24 mouse cellular contexts compared by ENCODE assay signal in the genomic region with DNA sequence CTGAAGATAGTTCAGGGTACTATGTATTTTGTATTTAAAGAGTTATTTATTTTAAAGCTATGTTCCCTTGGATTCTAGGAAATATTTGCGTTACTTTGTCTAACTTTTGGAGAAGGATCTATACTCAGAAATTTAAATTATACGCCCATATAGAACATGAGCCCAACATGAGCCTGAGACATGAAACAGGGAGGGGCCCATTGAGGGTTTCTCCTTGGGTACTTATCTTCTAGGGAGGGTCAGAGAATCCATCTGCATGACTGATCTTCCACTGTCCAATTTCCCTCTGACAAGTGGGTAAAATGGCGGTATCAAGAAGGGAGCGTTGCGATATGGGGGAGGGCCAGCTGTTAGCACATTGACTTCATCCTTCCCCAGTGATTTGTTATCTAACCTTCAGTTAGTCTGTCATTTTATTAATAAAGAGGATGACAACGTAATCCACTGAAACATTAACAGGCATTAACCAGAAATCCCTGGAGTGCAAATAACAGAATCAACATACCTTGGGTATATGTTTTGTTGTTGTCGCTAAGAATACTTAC.
"Had no signal": no experiment of that assay in that cellular context is flagged by ENCODE, and none has a peak within 500 bp of the region (broad histone marks: within the 10 kb centered on the region; RNA-seq: fewer than 3 reads in every experiment).

No protein-coding gene starts in this region.

- H3K27me3 ChIP-seq: heart, embryonic 13.5 days; heart, embryonic 15.5 days; hindbrain, embryonic 13.5 days; hindbrain, embryonic 15.5 days; kidney, embryonic 15.5 days; limb, embryonic 12.5 days had no signal

- ATAC-seq: forebrain, postnatal 0 days; hindbrain, postnatal 0 days; intestine, embryonic 16.5 days had no signal

- H3K27ac ChIP-seq: heart, embryonic 13.5 days; heart, embryonic 15.5 days; hindbrain, embryonic 13.5 days; hindbrain, embryonic 15.5 days; hindbrain, postnatal 0 days; kidney, embryonic 15.5 days; kidney, postnatal 0 days; left cerebral cortex, adult 2 months; limb, embryonic 10.5 days; limb, embryonic 12.5 days had no signal

- H3K4me3 ChIP-seq: heart, embryonic 13.5 days; heart, embryonic 15.5 days; hindbrain, embryonic 13.5 days; hindbrain, embryonic 15.5 days; kidney, embryonic 15.5 days; left cerebral cortex, adult 2 months; limb, embryonic 10.5 days; limb, embryonic 12.5 days had no signal

- H3K4me2 ChIP-seq: heart, embryonic 11.5 days; heart, embryonic 13.5 days; heart, embryonic 15.5 days; hindbrain, embryonic 13.5 days; hindbrain, embryonic 15.5 days; kidney, embryonic 15.5 days; limb, embryonic 12.5 days had no signal

- H3K4me1 ChIP-seq: heart, embryonic 15.5 days; hindbrain, embryonic 13.5 days; hindbrain, embryonic 15.5 days; kidney, embryonic 15.5 days; limb, embryonic 10.5 days; limb, embryonic 12.5 days had no signal

- H3K9ac ChIP-seq: forebrain, postnatal 0 days; heart, embryonic 13.5 days; heart, embryonic 15.5 days; hindbrain, embryonic 13.5 days; hindbrain, embryonic 15.5 days; kidney, embryonic 15.5 days; limb, embryonic 12.5 days had no signal

- DNase-seq: forebrain, postnatal 0 days; gastrocnemius, postnatal 10 days; gastrocnemius, postnatal 36 days; heart, postnatal 14 days; heart, postnatal 36 days; kidney, adult 11 months; kidney, adult 2 months; kidney, adult 9 months; kidney, postnatal 14 days; kidney, postnatal 36 days; layer of hippocampus, adult 9-11 months; lung, adult 18-20 months had no signal

- H3K36me3 ChIP-seq: heart, embryonic 13.5 days; heart, embryonic 15.5 days; hindbrain, embryonic 13.5 days; hindbrain, embryonic 15.5 days; kidney, embryonic 15.5 days; limb, embryonic 10.5 days; limb, embryonic 12.5 days had no signal

- H3K9me3 ChIP-seq: heart, embryonic 13.5 days; heart, embryonic 15.5 days; hindbrain, embryonic 13.5 days; hindbrain, embryonic 15.5 days; kidney, embryonic 15.5 days; limb, embryonic 10.5 days; limb, embryonic 12.5 days had no signal
